Mouse (Mus musculus): ENCODE data around the gene Grid1. TPM values are rescaled to one million over a fixed set of nuclear protein-coding genes. Genes with fewer than 3 reads are reported as not detected.
A peak's percentile ranks its signal among the peaks of the same experiment; 100 is the strongest.

Gene Grid1
- polyA plus RNA-seq, 1 experiment from 2014 or later: 0.91 TPM

DNA sequence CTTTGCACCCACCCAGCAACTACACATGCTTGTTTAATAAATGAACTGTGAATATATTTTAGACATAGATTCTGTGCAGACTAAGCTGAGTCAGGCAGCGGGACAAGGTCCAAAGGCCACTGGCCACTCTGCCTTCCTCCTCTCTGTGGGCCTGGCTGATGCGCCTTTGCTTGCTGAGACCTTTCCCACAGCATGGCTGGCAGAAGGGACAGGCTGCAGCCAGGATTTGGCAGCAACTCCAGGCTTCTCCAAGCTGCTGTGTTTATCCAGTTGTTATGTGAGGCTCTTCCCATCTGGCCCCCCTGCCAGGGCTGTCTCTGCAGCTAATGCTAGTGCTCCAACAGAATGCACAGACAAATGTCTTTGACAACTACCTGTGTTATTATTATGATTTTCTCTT, 347.5 kb downstream of the Grid1 start:
- Histone ChIP-seq H3K9ac (ENCODE audit: low read depth, low read length) (no peak overlapping the region), H3K4me1 (replicated peaks; ENCODE audit: insufficient read depth, low read length) (no peaks in the 10 kb centered on the region), H3K9me3 (replicated peaks; ENCODE audit: low read length) (no peaks in the 10 kb centered on the region), H3K36me3 (ENCODE audit: insufficient read depth, low read length) (no peaks in the 10 kb centered on the region), H3K4me3 (replicated peaks; ENCODE audit: low read depth, low read length) (no peak overlapping the region), H3K27me3 (ENCODE audit: insufficient read depth, low read length) (no peaks in the 10 kb centered on the region), H3K4me2 (ENCODE audit: low read length) (no peak overlapping the region), H3K27ac (no peak overlapping the region)
- DNase-seq (ENCODE audit: low spot score) (no peak), ATAC-seq (replicated peaks; ENCODE audit: low FRiP score, low read depth) (peak; percentile 68)
- TF ChIP-seq CTCF (IDR thresholded peaks at IDR 0.05; ENCODE audit: low read depth): no peak
- 72% methylated on average over 2 of the region's 2 CpGs for WGBS

DNA sequence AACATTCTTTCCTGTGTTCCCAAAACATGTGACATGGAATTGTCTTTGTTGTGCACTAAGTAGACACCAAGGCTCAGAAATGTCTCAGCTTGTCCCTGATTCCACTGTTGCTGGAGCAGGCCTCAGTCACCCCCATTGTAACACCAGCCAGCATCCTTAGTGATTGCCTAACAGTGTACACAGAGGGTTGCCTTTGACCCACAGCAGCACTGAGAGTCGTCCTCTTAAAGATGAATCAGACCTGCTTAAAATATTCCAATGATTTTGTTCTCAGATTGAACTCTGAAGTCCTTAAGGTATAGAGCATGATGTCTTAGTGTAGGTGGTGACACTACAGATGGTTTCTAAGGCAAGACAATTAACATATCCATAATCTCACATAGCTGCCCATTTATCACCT, 354.0 kb downstream of the Grid1 start:
- Histone ChIP-seq H3K4me1 (replicated peaks; ENCODE audit: insufficient read depth, low read length) (no peaks in the 10 kb centered on the region), H3K9me3 (replicated peaks; ENCODE audit: low read length) (no peaks in the 10 kb centered on the region), H3K27ac (no peak overlapping the region), H3K27me3 (ENCODE audit: insufficient read depth, low read length) (no peaks in the 10 kb centered on the region), H3K36me3 (ENCODE audit: insufficient read depth, low read length) (no peaks in the 10 kb centered on the region), H3K9ac (ENCODE audit: low read depth, low read length) (no peak overlapping the region), H3K4me2 (ENCODE audit: low read length) (no peak overlapping the region), H3K4me3 (replicated peaks; ENCODE audit: low read depth, low read length) (no peak overlapping the region)
- whole genome bisulfite sequencing: 68% methylated on average over 1 of the region's 1 CpGs
- no peak for ATAC-seq (replicated peaks; ENCODE audit: low FRiP score, low read depth)
- DNase-seq (ENCODE audit: low spot score): no peak
- no peak for TF ChIP-seq CTCF (IDR thresholded peaks at IDR 0.05; ENCODE audit: low read depth)

DNA sequence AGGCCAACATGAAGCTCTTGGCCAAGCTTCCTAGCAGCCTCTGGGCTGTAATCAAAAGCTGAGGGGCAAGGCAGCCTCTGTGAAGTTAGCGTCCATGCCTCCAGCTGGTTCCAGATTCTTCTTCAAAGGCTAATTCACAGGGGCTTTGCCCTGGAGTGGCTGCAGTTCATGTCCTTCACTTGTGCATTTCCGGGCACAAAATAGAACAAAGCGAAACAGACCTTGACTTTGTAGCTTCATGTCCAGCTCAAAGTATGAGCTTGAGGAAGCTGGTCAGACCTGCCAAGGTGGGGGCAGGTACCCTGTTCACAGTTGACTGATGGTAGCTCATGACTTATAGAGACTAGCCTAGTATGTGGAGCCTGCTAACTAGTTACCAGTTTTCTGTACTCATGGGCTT, 356.1 kb downstream of the Grid1 start:
- no peak for TF ChIP-seq CTCF (IDR thresholded peaks at IDR 0.05; ENCODE audit: low read depth)

DNA sequence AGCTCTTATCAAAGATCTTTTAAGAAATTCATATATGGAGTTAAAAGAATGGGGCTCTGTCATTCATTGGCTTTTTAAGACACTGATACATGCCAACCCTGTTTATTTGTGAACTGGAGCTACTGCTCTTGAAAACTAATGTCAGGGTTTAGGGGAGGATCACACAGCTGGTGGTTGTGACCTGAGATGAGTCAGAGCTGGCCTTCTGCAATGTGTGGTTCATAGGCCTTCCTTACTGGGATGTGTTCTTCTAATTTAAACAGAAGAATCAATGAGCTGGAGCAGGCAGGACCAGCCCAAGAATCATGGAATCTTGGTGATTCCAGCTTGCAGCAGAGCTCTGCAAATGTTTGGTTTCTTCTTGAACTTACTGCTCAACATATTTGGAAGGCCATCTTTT, 359.2 kb downstream of the Grid1 start:
- no peaks in the 10 kb centered on the region for H3K9me3 ChIP-seq (replicated peaks; ENCODE audit: low read length)
- H3K4me2 ChIP-seq (ENCODE audit: low read length): no peak overlapping the region
- DNase-seq (ENCODE audit: low spot score): no peak
- no peak for ATAC-seq (replicated peaks; ENCODE audit: low FRiP score, low read depth)
- no peak overlapping the region for H3K27ac ChIP-seq
- H3K27me3 ChIP-seq (ENCODE audit: insufficient read depth, low read length): no peaks in the 10 kb centered on the region
- H3K9ac ChIP-seq (ENCODE audit: low read depth, low read length): no peak overlapping the region
- H3K4me1 ChIP-seq (replicated peaks; ENCODE audit: insufficient read depth, low read length): no peaks in the 10 kb centered on the region
- no peak for TF ChIP-seq CTCF (IDR thresholded peaks at IDR 0.05; ENCODE audit: low read depth)
- no peaks in the 10 kb centered on the region for H3K36me3 ChIP-seq (ENCODE audit: insufficient read depth, low read length)
- H3K4me3 ChIP-seq (replicated peaks; ENCODE audit: low read depth, low read length): no peak overlapping the region

More for the DNA sequence above, 356.1 kb downstream of the Grid1 start:
- Histone ChIP-seq H3K27me3 (ENCODE audit: insufficient read depth, low read length) (no peaks in the 10 kb centered on the region), H3K9me3 (replicated peaks; ENCODE audit: low read length) (no peaks in the 10 kb centered on the region), H3K4me3 (replicated peaks; ENCODE audit: low read depth, low read length) (no peak overlapping the region), H3K4me1 (replicated peaks; ENCODE audit: insufficient read depth, low read length) (no peaks in the 10 kb centered on the region), H3K9ac (ENCODE audit: low read depth, low read length) (no peak overlapping the region), H3K4me2 (ENCODE audit: low read length) (no peak overlapping the region), H3K36me3 (ENCODE audit: insufficient read depth, low read length) (no peaks in the 10 kb centered on the region), H3K27ac (no peak overlapping the region)
- DNase-seq (ENCODE audit: low spot score) (no peak), ATAC-seq (replicated peaks; ENCODE audit: low FRiP score, low read depth) (no peak)
- 84% methylated on average over 3 of the region's 3 CpGs for WGBS

DNA sequence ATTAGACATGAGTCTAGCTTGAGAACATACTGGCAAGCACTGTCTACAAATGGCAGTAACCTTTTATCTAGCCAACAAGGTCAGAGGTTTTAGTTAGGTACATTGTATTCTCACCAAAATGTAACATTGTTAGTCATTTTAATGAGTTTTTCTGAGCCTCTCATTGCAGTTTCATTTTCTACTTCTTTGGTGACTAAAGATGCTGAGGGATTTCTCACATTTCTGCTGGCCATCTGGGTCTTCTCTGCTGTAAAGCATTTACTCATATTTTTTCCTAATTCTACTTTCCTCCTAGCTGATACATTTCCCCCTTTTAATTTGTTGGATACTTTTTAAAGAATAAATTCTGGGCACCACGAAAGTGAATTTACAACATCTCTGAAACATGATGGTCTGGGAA, 365.5 kb downstream of the Grid1 start:
- WGBS: 65% methylated on average over 1 of the region's 1 CpGs
- H3K4me1 ChIP-seq (replicated peaks; ENCODE audit: insufficient read depth, low read length): no peaks in the 10 kb centered on the region
- DNase-seq (ENCODE audit: low spot score): no peak
- H3K27me3 ChIP-seq (ENCODE audit: insufficient read depth, low read length): no peaks in the 10 kb centered on the region
- no peaks in the 10 kb centered on the region for H3K36me3 ChIP-seq (ENCODE audit: insufficient read depth, low read length)
- no peak overlapping the region for H3K27ac ChIP-seq
- no peaks in the 10 kb centered on the region for H3K9me3 ChIP-seq (replicated peaks; ENCODE audit: low read length)
- ATAC-seq (replicated peaks; ENCODE audit: low FRiP score, low read depth): no peak
- H3K4me3 ChIP-seq (replicated peaks; ENCODE audit: low read depth, low read length): no peak overlapping the region
- TF ChIP-seq CTCF (IDR thresholded peaks at IDR 0.05; ENCODE audit: low read depth): no peak
- H3K4me2 ChIP-seq (ENCODE audit: low read length): no peak overlapping the region
- H3K9ac ChIP-seq (ENCODE audit: low read depth, low read length): no peak overlapping the region

DNA sequence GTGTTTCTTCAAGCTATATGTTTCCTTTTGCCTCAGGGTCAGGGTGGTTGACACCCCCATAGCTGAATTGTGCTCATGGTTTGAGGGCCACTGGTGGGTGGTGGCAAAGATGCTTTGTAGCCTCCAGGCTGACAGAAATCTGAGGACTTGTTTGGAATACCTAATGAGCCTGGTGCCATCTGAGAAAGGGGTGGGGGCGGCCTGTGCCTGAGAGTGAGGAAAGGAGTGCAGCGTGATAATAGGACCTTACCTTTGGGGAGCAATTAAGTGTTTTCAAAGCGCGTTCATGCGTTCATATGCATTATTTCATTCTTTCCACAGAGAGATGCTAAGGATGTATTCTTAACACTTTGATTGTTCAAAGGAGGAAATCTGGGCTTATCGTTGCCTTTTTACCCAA, 372.3 kb downstream of the Grid1 start:
- ATAC-seq (replicated peaks; ENCODE audit: low FRiP score, low read depth) (no peak), DNase-seq (ENCODE audit: low spot score) (no peak)
- Histone ChIP-seq H3K9me3 (replicated peaks; ENCODE audit: low read length) (no peaks in the 10 kb centered on the region), H3K9ac (ENCODE audit: low read depth, low read length) (no peak overlapping the region), H3K4me2 (ENCODE audit: low read length) (no peak overlapping the region), H3K36me3 (ENCODE audit: insufficient read depth, low read length) (no peaks in the 10 kb centered on the region), H3K27ac (no peak overlapping the region), H3K4me3 (replicated peaks; ENCODE audit: low read depth, low read length) (no peak overlapping the region), H3K27me3 (ENCODE audit: insufficient read depth, low read length) (no peaks in the 10 kb centered on the region), H3K4me1 (replicated peaks; ENCODE audit: insufficient read depth, low read length) (no peaks in the 10 kb centered on the region)
- no peak for TF ChIP-seq CTCF (IDR thresholded peaks at IDR 0.05; ENCODE audit: low read depth)
- WGBS: 86% methylated on average over 6 of the region's 6 CpGs

DNA sequence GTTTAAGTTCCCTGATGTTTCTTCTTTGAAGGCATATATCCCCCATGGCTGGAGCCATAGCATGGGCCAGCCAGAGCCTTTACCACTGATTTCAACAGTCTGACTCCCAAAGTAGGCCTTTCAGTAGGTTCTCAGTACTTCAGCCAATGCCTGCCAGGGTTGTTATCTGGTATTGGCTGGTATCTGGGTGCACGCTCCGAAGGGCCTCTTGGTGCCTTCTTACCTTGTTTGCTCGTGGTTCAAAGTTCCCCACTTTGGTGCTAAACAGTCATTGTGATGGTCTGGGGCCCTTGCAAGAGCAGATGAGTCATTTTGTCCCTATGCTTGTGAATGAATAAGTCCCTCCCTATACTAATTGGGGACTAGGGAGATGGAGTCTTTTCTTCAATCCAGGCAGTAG, 377.5 kb downstream of the Grid1 start:
- Histone ChIP-seq H3K4me2 (ENCODE audit: low read length) (no peak overlapping the region), H3K27me3 (ENCODE audit: insufficient read depth, low read length) (no peaks in the 10 kb centered on the region), H3K4me1 (replicated peaks; ENCODE audit: insufficient read depth, low read length) (no peaks in the 10 kb centered on the region), H3K27ac (no peak overlapping the region), H3K9me3 (replicated peaks; ENCODE audit: low read length) (no peaks in the 10 kb centered on the region), H3K36me3 (ENCODE audit: insufficient read depth, low read length) (no peaks in the 10 kb centered on the region), H3K4me3 (replicated peaks; ENCODE audit: low read depth, low read length) (no peak overlapping the region), H3K9ac (ENCODE audit: low read depth, low read length) (no peak overlapping the region)
- DNase-seq (ENCODE audit: low spot score): no peak
- WGBS: 70% methylated on average over 3 of the region's 3 CpGs
- ATAC-seq (replicated peaks; ENCODE audit: low FRiP score, low read depth): no peak
- TF ChIP-seq CTCF (IDR thresholded peaks at IDR 0.05; ENCODE audit: low read depth): no peak
